Mouse (Mus musculus): ENCODE measurements at regions not wholly inside any gene's neighbourhood (a gene's known extent, or its start where the extent isn't known, plus 50 kb on each side); places are given as distances from the start of the nearest gene placed in this dataset.

DNA sequence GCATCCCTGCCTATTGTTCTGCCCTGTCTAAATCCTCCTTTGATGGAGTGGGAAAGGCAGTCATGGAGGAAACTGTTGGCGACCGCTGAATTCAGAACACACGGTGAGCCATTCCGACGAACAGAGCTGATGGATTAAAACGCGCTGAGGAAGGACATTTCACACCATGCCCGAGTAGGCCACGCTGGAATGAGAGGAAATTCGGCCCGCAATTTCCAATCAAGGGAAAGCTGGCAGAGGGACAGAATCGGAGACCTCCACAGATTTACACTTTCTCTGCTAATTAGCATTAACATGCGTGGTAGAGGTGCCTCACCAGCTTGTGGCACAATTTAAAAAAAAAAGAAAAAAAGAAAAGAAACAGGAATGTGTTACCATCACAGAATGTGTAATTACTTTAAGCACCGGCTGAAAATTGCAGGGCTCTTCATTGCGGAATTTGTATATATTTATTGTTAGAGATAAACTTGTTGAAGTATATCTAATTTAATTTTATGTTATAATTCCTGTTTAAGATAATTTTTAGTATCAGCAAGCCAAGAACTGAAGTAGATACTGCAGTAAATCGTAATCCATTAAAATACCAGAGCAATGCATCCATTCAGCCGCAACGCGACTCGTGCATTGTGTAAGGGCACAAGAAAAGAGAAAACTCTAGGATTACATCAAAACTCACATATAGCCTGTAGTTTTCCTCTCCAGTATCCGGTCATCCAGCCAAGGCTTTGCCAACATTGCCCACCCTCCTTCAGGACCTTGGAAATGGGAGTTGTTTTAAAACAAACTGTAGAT lies 2249.4 kb upstream of the Gm7489 start:
- no peak for TF ChIP-seq POLR2A (IDR thresholded peaks at IDR 0.05; ENCODE audit: insufficient read depth, low read length)
- no peak for TF ChIP-seq CTCF (IDR thresholded peaks at IDR 0.05; ENCODE audit: low read depth, low read length)

Data from ES-Bruce4 (cell line).